Mouse (Mus musculus) E14TG2a.4 (cell line): ENCODE measurements around the gene Pkn3.

Experiments used
- H3K27me3 ChIP-seq: 2 replicates; pipeline ENCODE4 v1.6.1; 2014; ENCODE audit warnings: low read length, control low read depth; ENCODE audit not compliant: insufficient read depth
- H3K36me3 ChIP-seq: 2 replicates; pipeline ENCODE4 v1.6.1; 2014; ENCODE audit warnings: low read length, control low read depth; ENCODE audit not compliant: insufficient read depth
- H3K4me1 ChIP-seq: replicated peaks from 2 replicates; pipeline ENCODE4 v1.6.1; 2014; ENCODE audit warnings: low read depth, low read length, control low read depth
- H3K4me3 ChIP-seq: replicated peaks from 2 replicates; pipeline ENCODE4 v1.5.1; 2014; ENCODE audit warnings: mild to moderate bottlenecking, low read length
- H3K9me3 ChIP-seq: 2 replicates; pipeline ENCODE4 v1.6.1; 2014; ENCODE audit warnings: low read length, control low read depth
- CTCF ChIP-seq: conservative IDR thresholded peaks from 2 replicates; pipeline ENCODE4 v1.5.1; 2014; ENCODE audit warnings: low read length
- NANOG ChIP-seq: IDR thresholded peaks from 2 replicates; pipeline ENCODE4 v1.6.1; 2014; ENCODE audit warnings: borderline replicate concordance, low read length, mixed read lengths
- POU5F1 ChIP-seq: IDR thresholded peaks from 2 replicates; pipeline ENCODE4 v1.6.1; 2014; ENCODE audit warnings: low read length, borderline replicate concordance

Gene Pkn3

GRCm38 (mm10) chr2:30061215-30062166 is 16.0 kb upstream of the Pkn3 start:
- Histone ChIP-seq H3K9me3 (no peaks in the 10 kb centered on the region), H3K4me1 (peaks cover 66% of the 10 kb centered on the region), H3K27me3 (no peaks in the 10 kb centered on the region), H3K4me3 (peak overlapping the region; percentile 98), H3K36me3 (peaks cover 32% of the 10 kb centered on the region)
- TF ChIP-seq POU5F1 (peak; percentile 72), CTCF (no peak), NANOG (no peak; the same call in 1 of the 2 replicates)

GRCm38 (mm10) chr2:30062249-30063093 is 15.0 kb upstream of the Pkn3 start:
- Histone ChIP-seq H3K4me1 (peaks cover 57% of the 10 kb centered on the region), H3K4me3 (peak overlapping the region; percentile 98), H3K9me3 (no peaks in the 10 kb centered on the region), H3K36me3 (peaks cover 34% of the 10 kb centered on the region), H3K27me3 (no peaks in the 10 kb centered on the region)
- no peak for TF ChIP-seq NANOG
- TF ChIP-seq POU5F1 = no peak
- no peak for TF ChIP-seq CTCF

- no peaks in the 10 kb centered on the region for H3K27me3 ChIP-seq
- H3K9me3 ChIP-seq = no peaks in the 10 kb centered on the region
- peak overlapping the region; percentile 98 for H3K4me3 ChIP-seq
- H3K4me1 ChIP-seq = peaks cover 57% of the 10 kb centered on the region
- H3K36me3 ChIP-seq = peaks cover 42% of the 10 kb centered on the region
- TF ChIP-seq NANOG (no peak), POU5F1 (no peak), CTCF (no peak)
Measured at GRCm38 (mm10) chr2:30063235-30063634, 14.2 kb upstream of the Pkn3 start.

GRCm38 (mm10) chr2:30063791-30064190 is 13.7 kb upstream of the Pkn3 start:
- TF ChIP-seq NANOG (no peak), CTCF (no peak), POU5F1 (no peak)
- Histone ChIP-seq H3K36me3 (peaks cover 48% of the 10 kb centered on the region), H3K4me3 (peak overlapping the region; percentile 98), H3K4me1 (peaks cover 59% of the 10 kb centered on the region), H3K27me3 (no peaks in the 10 kb centered on the region), H3K9me3 (no peaks in the 10 kb centered on the region)

- no peaks in the 10 kb centered on the region for H3K9me3 ChIP-seq
- no peak for TF ChIP-seq NANOG
- TF ChIP-seq CTCF = no peak
- TF ChIP-seq POU5F1 = no peak
Measured at GRCm38 (mm10) chr2:30064298-30064697, 13.2 kb upstream of the Pkn3 start.

GRCm38 (mm10) chr2:30066046-30066901 is 11.2 kb upstream of the Pkn3 start:
- no peaks in the 10 kb centered on the region for H3K9me3 ChIP-seq
- TF ChIP-seq CTCF (no peak), NANOG (no peak), POU5F1 (no peak)
- H3K36me3 ChIP-seq = peaks cover 68% of the 10 kb centered on the region
- peak overlapping the region; percentile 95 for H3K4me3 ChIP-seq
- H3K27me3 ChIP-seq = no peaks in the 10 kb centered on the region
- H3K4me1 ChIP-seq = peaks cover 56% of the 10 kb centered on the region

More at GRCm38 (mm10) chr2:30064298-30064697, 13.2 kb upstream of the Pkn3 start:
- Histone ChIP-seq H3K27me3 (no peaks in the 10 kb centered on the region), H3K36me3 (peaks cover 53% of the 10 kb centered on the region), H3K4me1 (peaks cover 59% of the 10 kb centered on the region), H3K4me3 (peak overlapping the region; percentile 98)

GRCm38 (mm10) chr2:30067031-30067888 is 10.2 kb upstream of the Pkn3 start:
- no peaks in the 10 kb centered on the region for H3K9me3 ChIP-seq
- H3K27me3 ChIP-seq = no peaks in the 10 kb centered on the region
- TF ChIP-seq NANOG = no peak
- no peak for TF ChIP-seq POU5F1
- no peak for TF ChIP-seq CTCF
- peaks cover 57% of the 10 kb centered on the region for H3K4me1 ChIP-seq
- peak overlapping the region; percentile 95 for H3K4me3 ChIP-seq
- H3K36me3 ChIP-seq = peaks cover 74% of the 10 kb centered on the region
